Mouse (Mus musculus): Measurements from ENCODE around the gene Brpf3. TPM values are rescaled to one million over a fixed set of nuclear protein-coding genes. Genes with fewer than 3 reads are reported as not detected.

Gene Brpf3
- polyA plus RNA-seq, 1 experiment from 2014 or later, result 10.2 TPM

DNA sequence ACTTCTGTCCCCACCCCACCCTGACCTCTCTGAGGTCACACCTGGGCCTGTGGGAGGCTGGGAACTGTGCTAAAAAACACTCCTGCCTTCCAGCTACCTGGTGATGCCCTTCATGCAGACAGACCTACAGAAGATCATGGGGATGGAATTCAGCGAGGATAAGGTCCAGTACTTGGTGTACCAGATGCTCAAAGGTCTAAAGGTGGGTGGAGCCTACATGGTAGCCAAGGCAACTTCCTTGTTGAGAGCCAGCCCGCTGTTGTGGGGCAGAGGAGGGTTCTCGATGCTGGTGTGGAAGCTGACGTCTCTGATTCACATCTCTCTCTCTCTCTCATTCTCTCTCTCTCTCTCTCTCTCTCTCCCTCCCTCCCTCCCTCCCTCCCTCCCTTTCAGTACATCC, 25.7 kb upstream of the Brpf3 start:
- no peak overlapping the region for H3K4me3 ChIP-seq
- H3K36me3 ChIP-seq (ENCODE audit: poor library complexity, severe bottlenecking), result no peaks in the 10 kb centered on the region
- no peak overlapping the region for H3K27ac ChIP-seq
- no peak overlapping the region for H3K9ac ChIP-seq
- H3K27me3 ChIP-seq, result peaks cover 16% of the 10 kb centered on the region
- WGBS, result 87% methylated on average over 4 of the region's 4 CpGs
- H3K4me1 ChIP-seq, result peaks cover 1% of the 10 kb centered on the region; the same call in 1 of the 2 replicates
- ATAC-seq, result no peak
- no peak overlapping the region for H3K4me2 ChIP-seq
- H3K9me3 ChIP-seq (replicated peaks), result 0 out of 2 replicates have a peak, but pooled peaks cover 2% of the 10 kb centered on the region

DNA sequence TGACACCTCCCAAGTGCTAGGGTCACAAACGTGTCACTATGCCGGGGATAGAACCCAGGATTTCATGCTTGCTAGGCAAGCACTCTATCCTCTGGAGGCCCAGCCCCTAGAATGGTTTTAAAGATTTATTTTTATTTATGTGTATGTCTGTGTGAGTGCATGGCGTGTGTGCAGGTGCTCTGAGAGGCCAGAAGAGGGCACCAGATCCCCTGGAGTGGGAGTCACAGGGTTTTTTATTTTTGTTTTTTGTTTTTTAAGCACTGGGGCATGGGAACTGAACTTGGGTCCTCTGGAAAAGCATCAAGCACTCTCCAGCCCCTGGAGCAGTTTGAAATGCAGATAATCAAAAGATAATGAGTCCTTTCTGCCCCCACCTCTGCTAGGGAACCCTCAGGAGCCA, 24.1 kb upstream of the Brpf3 start:
- H3K4me2 ChIP-seq, result no peak overlapping the region
- H3K36me3 ChIP-seq (ENCODE audit: poor library complexity, severe bottlenecking), result no peaks in the 10 kb centered on the region
- no peaks in the 10 kb centered on the region for H3K27me3 ChIP-seq
- ATAC-seq, result no peak
- H3K9me3 ChIP-seq (replicated peaks), result 0 out of 2 replicates have a peak, but pooled peaks cover 2% of the 10 kb centered on the region
- no peak overlapping the region for H3K27ac ChIP-seq
- no peak overlapping the region for H3K9ac ChIP-seq
- no peaks in the 10 kb centered on the region for H3K4me1 ChIP-seq
- WGBS, result 92% methylated on average over 3 of the region's 3 CpGs
- H3K4me3 ChIP-seq, result no peak overlapping the region

DNA sequence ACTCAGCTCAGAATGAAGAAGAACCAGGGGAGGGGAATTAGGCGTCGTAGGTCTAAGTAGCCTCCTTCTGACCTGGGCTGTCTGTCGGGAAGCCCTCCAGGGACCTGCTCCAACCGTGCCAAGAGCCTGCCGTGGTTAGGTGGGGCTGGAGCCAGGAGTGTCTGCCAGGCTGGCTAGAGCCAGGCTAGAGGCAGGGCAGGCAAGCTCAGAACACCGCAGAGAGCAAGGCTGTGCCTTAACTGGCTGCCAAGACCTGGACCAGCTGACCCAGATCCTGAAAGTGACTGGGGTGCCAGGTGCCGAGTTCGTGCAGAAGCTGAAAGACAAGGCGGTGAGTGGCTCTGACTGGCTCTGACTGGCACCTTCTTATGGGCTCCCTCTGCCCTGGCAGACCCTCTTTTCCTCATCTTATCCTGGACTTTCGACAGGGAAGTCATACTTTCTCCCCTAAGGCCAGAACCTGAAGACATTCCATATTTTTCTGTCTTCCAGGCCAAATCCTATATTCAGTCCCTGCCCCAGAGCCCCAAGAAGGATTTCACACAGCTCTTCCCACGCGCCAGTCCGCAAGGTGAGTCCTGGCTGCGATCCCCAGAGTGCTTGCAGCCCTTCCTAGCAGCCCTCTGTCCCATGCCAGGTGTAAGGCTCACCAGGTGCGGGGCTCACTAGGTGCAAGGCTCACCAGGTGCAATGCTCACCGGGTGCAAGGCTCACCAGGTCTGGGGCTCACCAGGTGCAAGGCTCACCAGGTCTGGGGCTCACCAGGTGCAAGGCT, 23.5 kb upstream of the Brpf3 start:
- Histone ChIP-seq H3K27ac (no peak overlapping the region), H3K4me2 (no peak overlapping the region), H3K9me3 (replicated peaks) (0 out of 2 replicates have a peak, but pooled peaks cover 2% of the 10 kb centered on the region), H3K9ac (no peak overlapping the region), H3K27me3 (no peaks in the 10 kb centered on the region), H3K36me3 (ENCODE audit: poor library complexity, severe bottlenecking) (no peaks in the 10 kb centered on the region), H3K4me1 (no peaks in the 10 kb centered on the region), H3K4me3 (no peak overlapping the region)
- no peak for ATAC-seq
- WGBS, result 86% methylated on average over 16 of the region's 16 CpGs

DNA sequence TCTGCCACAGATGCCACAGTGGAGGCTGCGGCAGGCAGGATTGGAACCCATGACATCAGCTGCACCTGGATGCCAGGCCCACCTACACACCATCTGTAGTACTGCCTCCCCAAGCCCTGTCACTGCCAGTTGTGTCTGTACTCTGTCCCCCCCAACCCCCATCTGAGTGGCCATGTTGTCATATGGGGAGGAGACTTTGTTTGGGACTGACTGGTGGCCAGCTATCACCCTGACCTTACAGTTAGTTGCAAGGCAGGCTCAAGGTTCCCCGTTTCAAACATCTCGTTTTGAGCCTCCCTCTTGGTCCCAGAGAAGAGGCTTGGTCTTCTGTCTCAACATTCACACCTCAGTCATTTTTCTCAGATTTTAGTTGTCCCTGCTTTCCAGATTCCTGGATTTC, 21.2 kb upstream of the Brpf3 start:
- Histone ChIP-seq H3K4me3 (no peak overlapping the region), H3K36me3 (ENCODE audit: poor library complexity, severe bottlenecking) (no peaks in the 10 kb centered on the region), H3K4me1 (no peaks in the 10 kb centered on the region), H3K27me3 (no peaks in the 10 kb centered on the region), H3K9ac (no peak overlapping the region), H3K4me2 (no peak overlapping the region), H3K9me3 (replicated peaks) (no peaks in the 10 kb centered on the region), H3K27ac (no peak overlapping the region)
- no peak for ATAC-seq
- 96% methylated on average over 3 of the region's 3 CpGs for WGBS

DNA sequence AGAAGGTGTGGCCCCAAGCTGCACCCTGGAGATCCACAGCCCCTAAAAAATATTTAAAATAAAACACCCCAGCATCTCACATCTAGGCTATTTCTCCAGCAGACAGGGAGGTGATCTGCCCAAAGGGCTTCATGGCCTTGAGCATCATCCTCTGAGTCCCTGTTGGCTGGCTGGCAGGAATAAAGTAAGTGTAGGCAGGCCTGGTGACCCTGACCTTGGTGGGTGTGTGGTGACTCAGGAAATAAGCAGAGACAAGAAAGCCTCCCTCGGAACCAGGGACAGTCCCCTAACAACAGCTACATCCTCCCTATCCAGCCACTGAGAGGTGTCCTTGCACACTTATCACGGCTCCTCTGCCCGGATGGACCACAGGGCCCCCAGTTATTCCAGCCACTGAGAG, 20.1 kb upstream of the Brpf3 start:
- ATAC-seq, result no peak
- H3K9me3 ChIP-seq (replicated peaks), result no peaks in the 10 kb centered on the region
- no peak overlapping the region for H3K4me3 ChIP-seq
- WGBS, result 79% methylated on average over 3 of the region's 3 CpGs
- H3K9ac ChIP-seq, result no peak overlapping the region
- no peak overlapping the region for H3K27ac ChIP-seq
- H3K4me2 ChIP-seq, result no peak overlapping the region
- H3K36me3 ChIP-seq (ENCODE audit: poor library complexity, severe bottlenecking), result no peaks in the 10 kb centered on the region
- H3K4me1 ChIP-seq, result no peaks in the 10 kb centered on the region
- H3K27me3 ChIP-seq, result no peaks in the 10 kb centered on the region

DNA sequence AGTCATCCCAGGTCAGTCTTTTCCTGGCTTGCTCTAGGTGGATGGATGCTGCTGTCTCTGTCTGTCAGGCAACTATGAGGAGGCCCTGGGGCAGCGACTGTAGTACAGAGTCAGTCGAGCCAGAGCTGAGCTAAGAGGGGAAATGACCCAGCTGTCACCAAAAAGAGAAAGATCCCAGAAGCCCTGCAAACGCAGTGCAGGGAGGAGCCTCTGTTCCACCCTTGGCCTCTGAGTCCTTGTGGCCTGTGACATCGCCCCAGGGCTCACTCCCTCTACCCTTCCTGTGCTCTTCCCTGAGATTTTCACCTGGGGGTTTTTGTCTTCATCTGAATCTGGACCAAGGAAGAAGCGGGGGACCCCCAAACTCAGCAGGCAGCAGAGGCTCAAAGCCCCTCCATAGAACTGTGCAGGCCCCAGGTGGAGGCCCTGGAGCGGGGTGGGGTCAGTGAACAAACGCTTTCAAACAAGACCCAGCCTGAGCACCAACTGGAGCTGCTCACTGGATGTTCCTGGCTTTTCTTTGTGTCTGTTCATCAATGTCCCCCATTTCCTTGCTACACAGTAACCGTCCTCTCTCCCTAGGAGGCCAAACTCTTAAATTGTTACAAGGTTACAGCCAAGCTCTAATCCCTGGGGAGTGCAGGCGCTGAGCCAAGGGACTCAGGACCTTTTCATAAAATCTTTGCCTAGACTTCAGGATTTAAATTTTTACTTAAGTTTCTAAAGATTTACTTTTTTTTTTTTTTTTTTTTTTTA, 19.4 kb upstream of the Brpf3 start:
- no peaks in the 10 kb centered on the region for H3K27me3 ChIP-seq
- H3K9ac ChIP-seq, result no peak overlapping the region
- no peak overlapping the region for H3K4me3 ChIP-seq
- no peak overlapping the region for H3K27ac ChIP-seq
- no peak overlapping the region for H3K4me2 ChIP-seq
- 50% methylated on average over 9 of the region's 9 CpGs for WGBS
- no peak for ATAC-seq
- no peaks in the 10 kb centered on the region for H3K36me3 ChIP-seq (ENCODE audit: poor library complexity, severe bottlenecking)
- no peaks in the 10 kb centered on the region for H3K4me1 ChIP-seq
- no peaks in the 10 kb centered on the region for H3K9me3 ChIP-seq (replicated peaks)

DNA sequence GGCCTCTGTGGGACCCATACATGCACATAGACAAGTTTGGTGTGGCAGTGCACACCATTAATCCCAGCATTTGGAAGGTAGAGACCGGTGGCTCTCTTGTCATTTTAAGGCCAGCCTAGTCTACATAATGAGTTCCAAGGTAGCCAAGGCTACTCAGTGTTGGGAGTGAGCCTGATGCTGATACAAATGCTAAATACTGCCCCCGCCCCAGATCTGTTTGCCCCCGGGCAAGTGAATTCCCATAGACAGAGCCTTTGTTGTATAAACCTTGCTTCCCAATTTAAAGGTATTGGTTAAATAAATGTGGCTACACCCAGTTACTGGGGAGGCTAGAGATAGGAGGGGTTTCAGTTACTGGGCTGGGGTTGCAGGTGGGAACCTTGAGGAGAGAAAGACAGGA, 15.9 kb upstream of the Brpf3 start:
- 91% methylated on average over 3 of the region's 3 CpGs for WGBS
- no peaks in the 10 kb centered on the region for H3K9me3 ChIP-seq (replicated peaks)
- no peak for ATAC-seq
- H3K4me2 ChIP-seq, result no peak overlapping the region
- H3K36me3 ChIP-seq (ENCODE audit: poor library complexity, severe bottlenecking), result no peaks in the 10 kb centered on the region
- H3K27ac ChIP-seq, result no peak overlapping the region
- no peak overlapping the region for H3K4me3 ChIP-seq
- no peaks in the 10 kb centered on the region for H3K4me1 ChIP-seq
- H3K27me3 ChIP-seq, result 0 out of 2 replicates have a peak, but pooled peaks cover 2% of the 10 kb centered on the region
- H3K9ac ChIP-seq, result no peak overlapping the region

DNA sequence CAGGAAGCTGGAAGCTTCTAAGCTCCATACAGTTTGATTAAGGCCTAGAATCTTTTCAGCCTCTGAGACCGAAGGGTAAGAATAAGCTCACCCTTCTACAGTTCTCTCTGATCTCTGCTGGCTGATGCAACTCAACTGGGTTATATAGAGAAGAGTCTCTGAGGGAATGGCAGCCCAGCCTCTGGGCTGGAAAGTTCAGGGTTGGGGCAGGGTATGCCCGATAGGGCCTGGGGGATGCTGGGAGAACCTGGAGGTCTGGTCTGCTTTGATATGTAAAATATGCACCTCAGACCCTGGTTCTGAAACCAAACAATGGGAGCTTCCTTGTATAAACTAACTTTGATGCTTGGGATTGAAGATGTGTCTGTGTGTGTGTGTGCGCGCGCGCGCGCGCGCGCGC, 13.4 kb upstream of the Brpf3 start:
- Histone ChIP-seq H3K36me3 (ENCODE audit: poor library complexity, severe bottlenecking) (no peaks in the 10 kb centered on the region), H3K9me3 (replicated peaks) (no peaks in the 10 kb centered on the region), H3K27ac (no peak overlapping the region), H3K4me2 (no peak overlapping the region), H3K4me1 (no peaks in the 10 kb centered on the region), H3K9ac (no peak overlapping the region), H3K27me3 (0 out of 2 replicates have a peak, but pooled peaks cover 2% of the 10 kb centered on the region), H3K4me3 (no peak overlapping the region)
- no peak for ATAC-seq
- WGBS, result 98% methylated on average over 12 of the region's 12 CpGs

DNA sequence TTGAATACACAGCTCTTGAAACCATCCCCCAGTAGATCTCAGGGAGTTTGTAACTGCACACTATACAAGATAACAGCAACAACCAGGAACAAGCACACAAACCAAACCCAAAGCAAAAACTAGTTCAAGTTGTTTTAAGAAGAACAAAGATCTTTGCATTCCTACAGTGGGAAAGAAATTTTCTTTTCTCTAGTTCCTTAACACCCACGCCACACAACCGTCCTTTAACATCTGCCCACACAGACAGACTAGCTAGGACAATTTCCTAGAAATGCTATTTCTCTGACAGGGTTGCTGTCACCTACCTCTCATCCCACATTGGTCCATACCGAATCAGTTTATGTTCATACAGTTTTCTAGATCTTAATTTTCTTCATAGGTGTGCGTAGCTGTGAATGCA, 3.9 kb upstream of the Brpf3 start:
- WGBS, result 95% methylated on average over 4 of the region's 4 CpGs
- no peak for ATAC-seq
- no peaks in the 10 kb centered on the region for H3K27me3 ChIP-seq

DNA sequence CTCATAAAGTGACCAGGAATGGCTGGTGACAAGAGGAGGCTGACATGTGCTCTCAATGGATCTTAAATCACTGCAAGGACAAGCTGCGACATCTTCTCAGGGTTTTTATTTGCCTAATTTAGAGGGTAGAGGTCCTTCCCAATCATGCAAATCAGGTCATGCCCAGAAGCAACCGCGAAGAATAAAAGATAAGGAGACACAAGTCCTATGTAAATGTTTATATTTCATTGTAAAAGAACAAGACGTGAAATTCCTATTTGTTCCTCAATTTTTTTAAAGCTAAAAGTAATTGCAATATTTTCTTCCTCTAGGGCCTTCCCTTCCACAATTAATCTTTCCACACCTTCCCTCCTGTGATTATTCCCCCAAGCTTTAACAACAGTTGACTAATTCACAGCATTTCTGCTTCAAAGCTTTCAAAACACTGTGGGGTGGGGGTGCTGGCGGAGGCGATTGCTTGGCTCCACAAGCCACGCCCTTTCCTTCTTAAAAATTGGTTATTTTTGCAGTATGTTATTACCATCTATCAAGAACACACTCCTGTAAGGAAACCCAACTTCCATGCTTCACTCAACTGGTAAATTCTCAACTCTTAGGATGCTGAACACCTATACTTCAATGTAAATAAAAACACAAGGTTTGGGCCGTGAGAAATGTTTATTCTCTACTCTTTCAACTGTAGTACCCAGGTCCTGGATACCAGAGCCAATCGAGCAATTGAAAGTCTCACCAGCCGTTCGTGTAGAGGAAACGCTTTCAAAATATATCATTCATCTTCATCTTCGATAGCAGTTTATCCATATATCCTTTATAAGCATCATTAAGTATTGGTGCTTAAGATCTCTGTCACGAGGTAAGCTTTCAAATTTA, 1.4 kb upstream of the Brpf3 start:
- no peak for ATAC-seq
- no peaks in the 10 kb centered on the region; the same call in 1 of the 2 replicates for H3K9me3 ChIP-seq (replicated peaks)
- H3K36me3 ChIP-seq (ENCODE audit: poor library complexity, severe bottlenecking), result no peaks in the 10 kb centered on the region
- H3K4me2 ChIP-seq, result peak overlapping the region; percentile 96
- H3K27me3 ChIP-seq, result no peaks in the 10 kb centered on the region
- H3K4me1 ChIP-seq, result peaks cover 32% of the 10 kb centered on the region
- peak overlapping the region; percentile 76 for H3K4me3 ChIP-seq
- WGBS, result 15% methylated on average over 14 of the region's 14 CpGs
- H3K9ac ChIP-seq, result peak overlapping the region; percentile 99
- peak overlapping the region; percentile 99; the same call in 1 of the 2 replicates for H3K27ac ChIP-seq

More for the DNA sequence above, 3.9 kb upstream of the Brpf3 start:
- H3K27ac ChIP-seq, result no peak overlapping the region
- no peaks in the 10 kb centered on the region for H3K36me3 ChIP-seq (ENCODE audit: poor library complexity, severe bottlenecking)
- H3K4me2 ChIP-seq, result no peak overlapping the region
- no peaks in the 10 kb centered on the region; the same call in 1 of the 2 replicates for H3K9me3 ChIP-seq (replicated peaks)
- H3K9ac ChIP-seq, result no peak overlapping the region
- H3K4me3 ChIP-seq, result no peak overlapping the region
- H3K4me1 ChIP-seq, result peaks cover 16% of the 10 kb centered on the region

DNA sequence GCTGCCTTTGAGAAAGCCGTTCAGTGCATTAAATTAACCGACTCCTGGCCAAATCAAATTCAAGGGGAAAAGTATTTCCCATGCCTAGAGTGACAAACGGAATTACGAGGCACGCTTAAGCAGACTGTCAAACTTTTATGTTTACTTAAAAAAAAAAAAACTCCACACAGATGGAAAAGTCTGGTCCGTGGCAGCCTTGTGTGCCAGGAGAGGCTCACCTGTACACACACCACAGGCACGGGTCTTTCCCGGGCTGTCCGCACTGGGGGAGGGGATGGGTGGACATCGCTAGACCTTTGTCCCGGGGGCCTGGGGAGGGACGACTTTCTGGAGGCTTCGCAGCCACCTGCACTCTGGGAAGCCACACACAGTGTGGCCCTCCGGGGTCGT, 614 bp upstream of the Brpf3 start:
- Histone ChIP-seq H3K4me1 (peaks cover 32% of the 10 kb centered on the region), H3K27me3 (no peaks in the 10 kb centered on the region), H3K27ac (peak overlapping the region; percentile 99), H3K36me3 (ENCODE audit: poor library complexity, severe bottlenecking) (no peaks in the 10 kb centered on the region), H3K9ac (peak overlapping the region; percentile 99), H3K9me3 (replicated peaks) (no peaks in the 10 kb centered on the region; the same call in 1 of the 2 replicates), H3K4me2 (peak overlapping the region; percentile 96), H3K4me3 (peak overlapping the region; percentile 76)
- WGBS, result 1% methylated on average over 15 of the region's 15 CpGs
- peak; percentile 14 for ATAC-seq
